Mouse (Mus musculus): ENCODE results near the gene Umod.

DNA sequence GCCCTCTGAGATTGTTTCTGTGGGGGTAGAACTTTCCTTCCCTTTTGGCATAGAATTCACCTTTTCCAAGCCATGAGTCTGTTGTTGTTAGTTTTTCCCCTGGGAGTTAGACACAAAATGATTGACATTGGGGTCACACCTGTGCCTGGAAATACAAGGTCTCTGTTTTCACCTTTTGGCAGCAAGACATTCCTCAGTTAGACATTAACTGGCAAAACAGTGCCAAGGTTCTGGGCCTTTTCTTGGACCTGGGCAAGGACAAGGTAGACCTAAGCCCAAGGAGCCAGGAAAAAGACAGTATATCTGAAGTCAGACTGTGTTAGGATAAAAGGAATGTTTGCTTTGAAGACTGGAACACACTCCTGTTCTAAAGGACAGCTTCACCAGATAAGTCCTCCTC lies at the start of gene Umod:
- no peak for TF ChIP-seq POLR2A (IDR thresholded peaks at IDR 0.05; ENCODE audit: extremely low read depth, insufficient read depth, low read length)
- no peak for TF ChIP-seq CTCF (IDR thresholded peaks at IDR 0.05; ENCODE audit: extremely low read depth, insufficient read depth, low read length)
